Mouse (Mus musculus) ES-E14 (cell line): ENCODE measurements around the gene Fpr3. TPM values are rescaled to one million over a fixed set of nuclear protein-coding genes. Genes with fewer than 3 reads are reported as not detected.
"Not testable (repeated sequence)": the region's sequence is repeated elsewhere in the genome, so short reads cannot be mapped to it uniquely, and the experiment has no call there.

ENCODE experiments used
- DNase-seq: peaks from one replicate; pipeline ENCODE4 v3.0.0-alpha.2; 2013; ENCODE audit warnings: low read depth, low spot score
- H3K27ac ChIP-seq: 2 replicates; pipeline ENCODE4 v1.5.1; 2012; ENCODE audit warnings: low read depth, mild to moderate bottlenecking, low read length, moderate library complexity, mixed read lengths; ENCODE audit not compliant: poor library complexity, insufficient read depth, severe bottlenecking
- H3K36me3 ChIP-seq: 2 replicates; pipeline ENCODE4 v1.6.1; 2012; ENCODE audit warnings: mild to moderate bottlenecking, low read length, moderate library complexity, mixed read lengths; ENCODE audit not compliant: control insufficient read depth, poor library complexity, insufficient read depth, severe bottlenecking
- H3K4me1 ChIP-seq, 2 experiments: fragments of 150-350 bp in 1 of 2; sonication (generic) in 1 of 2; 2 replicates each; pipeline ENCODE4 v1.6.1; 2012; ENCODE audit warnings: low read length in 2 of 2, mild to moderate bottlenecking in 1 of 2, mixed read lengths in 1 of 2; ENCODE audit not compliant: control insufficient read depth in 2 of 2, insufficient read depth in 2 of 2, poor library complexity in 1 of 2
- H3K4me3 ChIP-seq, 2 experiments: fragments of 150-350 bp in 1 of 2; sonication (generic) in 1 of 2; 2 replicates each; pipeline ENCODE4 v1.5.1; 2012; ENCODE audit warnings: low read length in 2 of 2, low read depth in 1 of 2, mild to moderate bottlenecking in 1 of 2, mixed read lengths in 1 of 2; ENCODE audit not compliant: insufficient read depth in 1 of 2, poor library complexity in 1 of 2, severe bottlenecking in 1 of 2
- H3K9ac ChIP-seq: 2 replicates; pipeline ENCODE4 v1.6.1; 2012; ENCODE audit warnings: low read depth, mild to moderate bottlenecking, low read length, mixed read lengths; ENCODE audit not compliant: poor library complexity, insufficient read depth, severe bottlenecking
- H3K9me3 ChIP-seq: fragments of 150-350 bp; sonication (generic); 2 replicates; pipeline ENCODE4 v1.6.1; 2012; ENCODE audit warnings: low read depth, mild to moderate bottlenecking, low read length; ENCODE audit not compliant: control insufficient read depth, insufficient read depth
- CHD2 ChIP-seq: IDR thresholded peaks from 2 replicates; pipeline ENCODE4 v1.6.1; 2014; ENCODE audit warnings: mild to moderate bottlenecking, low read depth, low read length, inconsistent platforms
- HCFC1 ChIP-seq: IDR thresholded peaks from 2 replicates; pipeline ENCODE4 v1.6.1; 2012; ENCODE audit warnings: low read length, inconsistent platforms, borderline replicate concordance; ENCODE audit not compliant: insufficient read depth
- MAFK ChIP-seq: IDR thresholded peaks from 2 replicates; pipeline ENCODE4 v1.6.1; 2014; ENCODE audit warnings: mild to moderate bottlenecking, low read depth, low read length, inconsistent platforms; ENCODE audit not compliant: insufficient read depth
- ZC3H11A ChIP-seq: IDR thresholded peaks from 2 replicates; pipeline ENCODE4 v1.6.1; 2012; ENCODE audit warnings: low read depth, mild to moderate bottlenecking, inconsistent platforms, low read length, borderline replicate concordance
- ZNF384 ChIP-seq: IDR thresholded peaks from 2 replicates; pipeline ENCODE4 v1.6.1; 2012; ENCODE audit warnings: low read depth, low read length, inconsistent platforms
- in situ Hi-C, 2 experiments: fragments of 600-800 bp; cut with MboI; formaldehyde crosslinking; loops; one replicate each; pipeline ENCODE4 v1.15.1; 2025; ENCODE audit warnings: low sequenced_read_pairs in 2 of 2, inconsistent platforms in 1 of 2; ENCODE audit not compliant: unreplicated experiment in 2 of 2
- total RNA-seq: library from RNA; depleted of rRNA; stranded (reverse); fragments of 300-350 nt; gene quantifications from 2 replicates; pipeline ENCODE4 v1.2.3, GENCODE M21; 2012

Fpr3 gene
- total RNA-seq, 1 experiment = not detected

- in situ Hi-C loops = loop anchor here in 1 of 2 experiments (10.0 kb wide), 1 partner anchor 121 kb away; no protein-coding TSS in a partner anchor
- Histone ChIP-seq H3K27ac (no peak overlapping the region), H3K9me3 (no peaks in the 10 kb centered on the region), H3K36me3 (no peaks in the 10 kb centered on the region), H3K4me1 (no peaks in the 10 kb centered on the region), H3K4me3 (no peak overlapping the region), H3K9ac (no peak overlapping the region)
- peak; percentile 85; the same call in 1 of the 2 replicates for TF ChIP-seq ZC3H11A
- no peak for TF ChIP-seq ZNF384
- DNase-seq = peak; percentile 35
These were observed 8.4 kb downstream of the Fpr3 start for GRCm38 (mm10) chr17:17896039-17896438.

- H3K4me3 ChIP-seq = no peak overlapping the region
- no peak overlapping the region for H3K9ac ChIP-seq
- DNase-seq = peak; percentile 26
- H3K36me3 ChIP-seq = no peaks in the 10 kb centered on the region
- in situ Hi-C loops = loop anchor here in 1 of 2 experiments (10.0 kb wide), 1 partner anchor 124 kb away; no protein-coding TSS in a partner anchor
- no peak overlapping the region for H3K27ac ChIP-seq
- H3K4me1 ChIP-seq = no peaks in the 10 kb centered on the region
- H3K9me3 ChIP-seq = no peaks in the 10 kb centered on the region
- TF ChIP-seq MAFK (no peak), ZC3H11A (peak; percentile 55; the same call in 1 of the 2 replicates)
These were observed 11.6 kb downstream of the Fpr3 start for GRCm38 (mm10) chr17:17899268-17899667.

GRCm38 (mm10) chr17:17900768-17901167 lies 13.1 kb downstream of the Fpr3 start:
- Histone ChIP-seq H3K36me3 (no peaks in the 10 kb centered on the region), H3K4me1 (no peaks in the 10 kb centered on the region), H3K9ac (no peak overlapping the region), H3K27ac (no peak overlapping the region), H3K4me3 (no peak overlapping the region), H3K9me3 (no peaks in the 10 kb centered on the region)
- TF ChIP-seq HCFC1 (no peak), CHD2 (no peak), ZC3H11A (no peak), ZNF384 (no peak), MAFK (no peak)
- no peak for DNase-seq
- in situ Hi-C loops = no loop called here

GRCm38 (mm10) chr17:17909636-17910421 lies 22.2 kb downstream of the Fpr3 start:
- in situ Hi-C loops = no loop called here
- Histone ChIP-seq H3K9ac (peak overlapping the region; percentile 32), H3K27ac (no peak overlapping the region), H3K9me3 (no peaks in the 10 kb centered on the region), H3K4me1 (no peaks in the 10 kb centered on the region), H3K4me3 (peak overlapping the region; percentile 59 to 76), H3K36me3 (no peaks in the 10 kb centered on the region)
- peak; percentile 47 for DNase-seq
- TF ChIP-seq MAFK = no peak
- TF ChIP-seq CHD2 = no peak
- no peak for TF ChIP-seq ZNF384
- no peak for TF ChIP-seq HCFC1
- no peak for TF ChIP-seq ZC3H11A

GRCm38 (mm10) chr17:17912618-17913017 lies 25.0 kb downstream of the Fpr3 start:
- H3K9ac ChIP-seq, DNase-seq, H3K4me3 ChIP-seq, H3K27ac ChIP-seq, H3K9me3 ChIP-seq, in situ Hi-C loops, H3K36me3 ChIP-seq, H3K4me1 ChIP-seq: not testable (repeated sequence)
